Mouse (Mus musculus) kidney, postnatal 0 days (tissue): Measurements from ENCODE around the gene Raver2. TPM values are rescaled to one million over a fixed set of nuclear protein-coding genes. Genes with fewer than 3 reads are reported as not detected.

Experiments
- ATAC-seq: fragments of 200-750 bp; cut with Nextera tagmentation; replicated peaks from 2 replicates; pipeline ENCODE4 v1.8.0; 2017; ENCODE audit warnings: low read depth, moderate number of reproducible peaks, moderate TSS enrichment, moderate library complexity; ENCODE audit not compliant: low FRiP score
- DNase-seq: peaks from one replicate; pipeline ENCODE4 v3.0.0-alpha.2; 2016; ENCODE audit warnings: low spot score
- H3K27ac ChIP-seq: fragments of 300-500 bp; sonication (generic); 2 replicates; pipeline ENCODE4 v1.5.1; 2014; ENCODE audit warnings: mild to moderate bottlenecking
- H3K27me3 ChIP-seq: fragments of 300-500 bp; sonication (generic); 2 replicates; pipeline ENCODE4 v1.6.1; 2014; ENCODE audit warnings: low read length, mixed read lengths; ENCODE audit not compliant: insufficient read depth
- H3K36me3 ChIP-seq: fragments of 300-500 bp; sonication (generic); 2 replicates; pipeline ENCODE4 v1.6.1; 2014; ENCODE audit warnings: low read length, mixed read lengths; ENCODE audit not compliant: insufficient read depth
- H3K4me1 ChIP-seq: fragments of 300-500 bp; sonication (generic); replicated peaks from 2 replicates; pipeline ENCODE4 v1.6.1; 2014; ENCODE audit warnings: antibody characterized with exemption, low read length, mixed read lengths; ENCODE audit not compliant: insufficient read depth
- H3K4me2 ChIP-seq: fragments of 300-500 bp; sonication (generic); 2 replicates; pipeline ENCODE4 v1.6.1; 2014; ENCODE audit warnings: mild to moderate bottlenecking, low read length, moderate library complexity, mixed read lengths
- H3K4me3 ChIP-seq: fragments of 300-500 bp; sonication (generic); replicated peaks from 2 replicates; pipeline ENCODE4 v1.5.1; 2014; ENCODE audit warnings: low read depth, low read length
- H3K9ac ChIP-seq: fragments of 300-500 bp; sonication (generic); 2 replicates; pipeline ENCODE4 v1.6.1; 2014; ENCODE audit warnings: low read depth, low read length
- H3K9me3 ChIP-seq: fragments of 300-500 bp; sonication (generic); replicated peaks from 2 replicates; pipeline ENCODE4 v1.6.1; 2016; ENCODE audit warnings: low read length, inconsistent platforms, mixed read lengths
- CTCF ChIP-seq: IDR thresholded peaks from 2 replicates; pipeline ENCODE4 v1.5.1; 2016; ENCODE audit warnings: antibody characterized with exemption, low read depth, mild to moderate bottlenecking, moderate library complexity
- WGBS: fragments of 180-500 bp; shearing (Covaris S2); extraction: QIAGEN DNeasy Blood & Tissue Kit; methylation state at CpG from one replicate; pipeline ENCODE4 v1.1.7; 2014; 5-methylcytosine and 5-hydroxymethylcytosine counted together
- polyA plus RNA-seq: library from polyadenylated mRNA; unstranded; fragments of >200 nt; fragmentation: Nextera tagmentation; extraction: Ambion mirVana; gene quantifications from 2 replicates; pipeline ENCODE4 v1.2.1, GENCODE M21; 2015

The Raver2 gene
- polyA plus RNA-seq, 1 experiment from 2014 or later, result 9.2 TPM

DNA sequence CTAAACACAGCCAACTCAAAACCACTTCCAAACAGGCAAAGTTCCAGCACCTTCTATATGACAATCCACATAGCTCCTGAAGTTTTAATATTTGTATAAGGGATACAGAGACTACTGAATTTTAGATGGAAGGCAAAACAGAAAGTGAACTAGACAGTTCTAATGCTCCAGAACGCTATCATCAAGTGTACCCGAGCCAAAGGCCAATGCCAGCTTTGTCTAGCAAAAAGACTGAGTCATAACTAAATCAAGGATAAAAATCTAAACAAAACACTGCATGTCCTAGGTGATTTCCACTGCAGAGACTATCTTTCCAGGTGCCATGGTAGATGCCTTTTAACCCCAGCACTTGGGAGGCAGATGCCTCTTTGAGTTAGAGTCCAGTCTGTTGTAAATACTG, 127.6 kb downstream of the Raver2 start:
- H3K4me1 ChIP-seq, result no peaks in the 10 kb centered on the region; the same call in none of the 2 replicates

DNA sequence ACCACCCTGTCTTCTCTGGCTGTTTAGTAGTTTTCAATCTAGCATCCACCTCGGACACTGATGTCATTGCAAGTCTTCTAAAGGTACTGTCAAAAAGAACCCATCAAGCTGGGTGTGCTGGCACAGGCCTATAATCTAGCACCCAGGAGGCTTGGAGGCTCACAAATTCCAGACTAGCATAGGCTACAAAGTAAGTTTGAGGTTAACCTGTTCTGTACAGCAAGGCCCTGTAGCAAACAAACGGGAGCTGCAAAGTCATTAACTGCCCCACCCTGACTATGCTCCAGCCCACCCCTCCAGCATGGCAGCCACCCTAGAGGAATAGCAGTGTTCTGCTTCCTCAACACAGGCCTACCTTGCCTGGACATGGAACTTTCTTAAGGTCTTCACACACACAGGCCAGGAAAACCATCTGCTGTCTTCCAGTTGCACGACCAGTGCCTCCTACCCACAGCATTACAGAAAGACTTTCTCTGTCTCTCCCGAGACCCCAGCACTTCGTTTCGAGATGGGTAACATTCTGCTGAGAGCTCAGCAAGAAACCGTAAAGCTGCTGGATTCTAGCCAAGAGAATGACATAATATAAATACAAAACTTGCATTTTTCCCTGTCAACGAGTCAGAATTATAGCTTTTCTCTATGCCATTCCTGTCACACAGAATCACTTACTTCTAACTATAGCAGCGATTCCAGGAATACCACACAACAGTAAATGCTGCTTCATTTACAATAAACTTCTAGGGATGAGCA, 128.8 kb downstream of the Raver2 start:
- no peak for ATAC-seq
- H3K4me3 ChIP-seq, result no peak overlapping the region
- WGBS, result 55% methylated on average over 9 of the region's 9 CpGs

More for the DNA sequence above, 127.6 kb downstream of the Raver2 start:
- Histone ChIP-seq H3K36me3 (no peaks in the 10 kb centered on the region), H3K9ac (no peak overlapping the region), H3K9me3 (no peaks in the 10 kb centered on the region), H3K4me2 (no peak overlapping the region), H3K27me3 (no peaks in the 10 kb centered on the region), H3K4me3 (no peak overlapping the region), H3K27ac (no peak overlapping the region)
- TF ChIP-seq CTCF, result no peak
- 88% methylated on average over 2 of the region's 2 CpGs for WGBS
- DNase-seq (no peak), ATAC-seq (no peak)

DNA sequence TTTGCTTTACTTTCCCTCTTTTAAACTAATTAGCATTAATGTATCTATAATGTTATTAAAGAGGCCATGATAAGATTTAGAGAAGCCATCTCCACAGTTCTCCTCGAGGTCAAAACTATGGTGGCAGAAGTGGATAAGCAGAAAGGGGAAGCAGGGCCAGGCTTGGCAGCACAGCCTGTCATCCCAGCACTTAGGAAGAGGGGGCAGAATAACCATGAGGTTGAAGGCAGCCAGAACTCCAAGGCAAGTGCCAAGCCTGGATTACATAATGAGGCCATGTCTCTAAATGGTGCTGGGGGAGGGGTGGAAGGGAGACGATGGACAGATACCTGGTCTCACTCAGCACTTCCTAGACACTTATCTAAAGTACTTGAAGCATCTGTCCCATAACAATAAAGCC, 129.6 kb downstream of the Raver2 start:
- no peaks in the 10 kb centered on the region for H3K36me3 ChIP-seq
- H3K4me2 ChIP-seq, result no peak overlapping the region
- H3K9ac ChIP-seq, result no peak overlapping the region
- H3K4me3 ChIP-seq, result no peak overlapping the region
- no peaks in the 10 kb centered on the region for H3K27me3 ChIP-seq
- DNase-seq (no peak), ATAC-seq (no peak)
- no peaks in the 10 kb centered on the region; the same call in 1 of the 2 replicates for H3K4me1 ChIP-seq
- TF ChIP-seq CTCF, result 0 out of 2 replicates have a peak, but pooled peaks have one; percentile 21
- H3K27ac ChIP-seq, result no peak overlapping the region
- WGBS, result 66% methylated on average over 2 of the region's 2 CpGs
- H3K9me3 ChIP-seq, result no peaks in the 10 kb centered on the region

More for the DNA sequence above, 128.8 kb downstream of the Raver2 start:
- no peaks in the 10 kb centered on the region for H3K9me3 ChIP-seq
- peak; percentile 41 for DNase-seq
- TF ChIP-seq CTCF, result no peak
- no peak overlapping the region for H3K27ac ChIP-seq
- H3K4me1 ChIP-seq, result no peaks in the 10 kb centered on the region; the same call in none of the 2 replicates
- H3K9ac ChIP-seq, result no peak overlapping the region
- no peaks in the 10 kb centered on the region for H3K36me3 ChIP-seq
- H3K4me2 ChIP-seq, result no peak overlapping the region
- no peaks in the 10 kb centered on the region for H3K27me3 ChIP-seq

DNA sequence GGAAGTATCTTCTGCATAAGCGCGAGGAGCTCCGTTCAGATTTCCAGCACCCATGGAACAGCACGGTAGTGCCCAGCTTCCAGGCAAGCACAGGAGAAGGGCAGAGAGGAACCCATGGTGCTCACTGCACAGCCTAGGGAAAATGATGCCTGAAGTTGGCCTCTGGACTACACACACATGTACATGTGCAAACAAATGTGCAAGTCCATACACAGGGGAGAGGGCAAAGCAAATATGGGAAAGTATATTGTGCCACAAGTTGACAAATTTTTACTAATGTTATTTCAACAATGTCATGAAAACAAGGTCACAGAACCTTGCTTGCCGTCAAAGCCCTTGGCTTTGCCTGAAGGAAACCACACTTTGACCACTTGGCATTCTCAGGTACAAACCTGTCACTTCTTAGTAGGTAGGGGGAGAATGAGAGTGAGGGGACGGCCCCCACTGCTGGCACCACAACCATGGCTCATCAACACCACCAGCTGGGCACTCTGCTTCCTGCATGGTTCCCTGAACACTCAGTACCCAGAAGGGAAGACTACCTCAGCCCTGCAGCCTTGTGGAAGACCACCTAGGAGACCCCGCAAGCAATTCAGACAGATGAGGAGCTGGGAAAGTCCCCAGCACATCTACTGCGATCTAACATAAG, 130.8 kb downstream of the Raver2 start:
- Histone ChIP-seq H3K9me3 (no peaks in the 10 kb centered on the region), H3K36me3 (no peaks in the 10 kb centered on the region), H3K27ac (no peak overlapping the region), H3K4me1 (no peaks in the 10 kb centered on the region; the same call in 1 of the 2 replicates), H3K4me2 (no peak overlapping the region), H3K27me3 (no peaks in the 10 kb centered on the region), H3K4me3 (no peak overlapping the region), H3K9ac (no peak overlapping the region)
- DNase-seq (no peak), ATAC-seq (no peak)
- TF ChIP-seq CTCF, result no peak
- 88% methylated on average over 8 of the region's 8 CpGs for WGBS

Other genes with a start within 250 kb of the Raver2 start
- not detected in 2 replicates for gene Gm10577, start 48.3 kb upstream of the Raver2 start, polyA plus RNA-seq
- 71.9 and 78.9 TPM in 2 replicates for gene Jak1, start 196.3 kb downstream of the Raver2 start, polyA plus RNA-seq